Mouse (Mus musculus) myocyte (in vitro differentiated cells): ENCODE measurements around the gene Xylt1. TPM values are rescaled to one million over a fixed set of nuclear protein-coding genes. Genes with fewer than 3 reads are reported as not detected.

Source experiments
- H3K27me3 ChIP-seq: one replicate; pipeline ENCODE4 v1.6.1; 2011; ENCODE audit not compliant: control insufficient read depth, insufficient read depth, insufficient read length
- H3K36me3 ChIP-seq: one replicate; pipeline ENCODE4 v1.6.1; 2011; ENCODE audit not compliant: control insufficient read depth, insufficient read depth
- H3K4me2 ChIP-seq: one replicate; pipeline ENCODE4 v1.6.1; 2011; ENCODE audit warnings: low read depth, control low read depth
- H3K4me3 ChIP-seq: one replicate; pipeline ENCODE4 v1.5.1; 2011; ENCODE audit warnings: mild to moderate bottlenecking, control low read depth, moderate library complexity
- H3K79me2 ChIP-seq: one replicate; pipeline ENCODE4 v1.6.1; 2011; ENCODE audit not compliant: control insufficient read depth, insufficient read depth
- H3ac ChIP-seq: one replicate; pipeline ENCODE4 v1.6.1; 2011; ENCODE audit not compliant: control insufficient read depth, insufficient read length
- CEBPB ChIP-seq: IDR thresholded peaks from 2 replicates; pipeline ENCODE4 v1.6.1; 2011; ENCODE audit warnings: mild to moderate bottlenecking, moderate library complexity; ENCODE audit not compliant: poor library complexity, insufficient read depth, severe bottlenecking
- E2F4 ChIP-seq: IDR thresholded peaks from one replicate; pipeline ENCODE4 v1.6.1; 2011; ENCODE audit warnings: mild to moderate bottlenecking, control low read depth, moderate library complexity; ENCODE audit not compliant: insufficient read depth
- MAX ChIP-seq: IDR thresholded peaks from one replicate; pipeline ENCODE4 v1.6.1; 2011; ENCODE audit warnings: low read depth, mild to moderate bottlenecking, control low read depth
- MYOD1 ChIP-seq, 3 experiments: IDR thresholded peaks; one replicate each; pipeline ENCODE4 v1.6.1; 2011; ENCODE audit warnings: control low read depth in 2 of 3, low read depth in 2 of 3, mild to moderate bottlenecking in 2 of 3, moderate library complexity in 1 of 3; ENCODE audit not compliant: insufficient read length in 2 of 3, control insufficient read depth in 1 of 3
- MYOG ChIP-seq, 3 experiments: IDR thresholded peaks; one replicate each; pipeline ENCODE4 v1.6.1; 2011; ENCODE audit warnings: control low read depth in 2 of 3, low read depth in 2 of 3, mild to moderate bottlenecking in 2 of 3; ENCODE audit not compliant: insufficient read length in 2 of 3, control insufficient read depth in 1 of 3, insufficient read depth in 1 of 3
- POLR2A ChIP-seq: IDR thresholded peaks from one replicate; pipeline ENCODE4 v1.6.1; 2011; ENCODE audit warnings: low read depth, mild to moderate bottlenecking, control low read depth, moderate library complexity; ENCODE audit not compliant: insufficient read length
- POLR2AphosphoS2 ChIP-seq: IDR thresholded peaks from one replicate; pipeline ENCODE4 v1.6.1; 2011; ENCODE audit warnings: low read depth, control low read depth; ENCODE audit not compliant: insufficient read length
- REST ChIP-seq: IDR thresholded peaks from one replicate; pipeline ENCODE4 v1.6.1; 2011; ENCODE audit warnings: mild to moderate bottlenecking, control low read depth, moderate library complexity; ENCODE audit not compliant: insufficient read depth, insufficient read length
- SRF ChIP-seq: IDR thresholded peaks from one replicate; pipeline ENCODE4 v1.6.1; 2011; ENCODE audit warnings: low read depth; ENCODE audit not compliant: control insufficient read depth, insufficient read length
- TCF12 ChIP-seq: IDR thresholded peaks from one replicate; pipeline ENCODE4 v1.6.1; 2011; ENCODE audit warnings: mild to moderate bottlenecking, control low read depth; ENCODE audit not compliant: poor library complexity, insufficient read depth, severe bottlenecking
- TCF3 ChIP-seq: IDR thresholded peaks from one replicate; pipeline ENCODE4 v1.6.1; 2011; ENCODE audit warnings: low read depth, control low read depth; ENCODE audit not compliant: insufficient read length
- USF1 ChIP-seq: IDR thresholded peaks from one replicate; pipeline ENCODE4 v1.6.1; 2011; ENCODE audit warnings: low read depth, mild to moderate bottlenecking, control low read depth, moderate library complexity
- polyA plus RNA-seq: library from polyadenylated mRNA; unstranded; fragments of >200 nt; fragmentation: generic; extraction: Trizol; gene quantifications from one replicate; pipeline ENCODE4 v1.2.1, GENCODE M21; 2012; ENCODE audit warnings: missing spikeins

The Xylt1 gene
- polyA plus RNA-seq, 1 experiment = not detected

- Histone ChIP-seq H3K79me2 (no peaks in the 10 kb centered on the region), H3ac (no peak overlapping the region), H3K4me2 (no peak overlapping the region), H3K36me3 (no peaks in the 10 kb centered on the region), H3K27me3 (no peaks in the 10 kb centered on the region), H3K4me3 (no peak overlapping the region)
- TF ChIP-seq MYOG (IDR thresholded peaks at IDR 0.05; ENCODE audit: control insufficient read depth in 1 of 3, insufficient read depth in 1 of 3, insufficient read length in 2 of 3, low read depth in 2 of 3) = no peak
- TF ChIP-seq SRF = no peak
- TF ChIP-seq MYOD1 (IDR thresholded peaks at IDR 0.05; ENCODE audit: control insufficient read depth in 1 of 3, insufficient read length in 2 of 3, low read depth in 2 of 3) = no peak
- no peak for TF ChIP-seq POLR2A
- no peak for TF ChIP-seq REST
- no peak for TF ChIP-seq POLR2AphosphoS2
- no peak for TF ChIP-seq USF1
- TF ChIP-seq E2F4 = no peak
- no peak for TF ChIP-seq MAX
- no peak for TF ChIP-seq CEBPB
- no peak for TF ChIP-seq TCF3
- TF ChIP-seq TCF12 = no peak
Measured at GRCm38 (mm10) chr7:117544126-117544525, 163.3 kb downstream of the Xylt1 start.

- Histone ChIP-seq H3K4me2 (no peak overlapping the region), H3K4me3 (no peak overlapping the region), H3K36me3 (no peaks in the 10 kb centered on the region), H3K27me3 (no peaks in the 10 kb centered on the region), H3ac (no peak overlapping the region), H3K79me2 (no peaks in the 10 kb centered on the region)
- TF ChIP-seq USF1 (no peak), E2F4 (no peak), MYOD1 (IDR thresholded peaks at IDR 0.05; ENCODE audit: control insufficient read depth in 1 of 3, insufficient read length in 2 of 3, low read depth in 2 of 3) (no peak), TCF3 (no peak), SRF (no peak), POLR2A (no peak), MAX (no peak), POLR2AphosphoS2 (no peak), TCF12 (no peak), CEBPB (no peak), MYOG (IDR thresholded peaks at IDR 0.05; ENCODE audit: control insufficient read depth in 1 of 3, insufficient read depth in 1 of 3, insufficient read length in 2 of 3, low read depth in 2 of 3) (no peak), REST (no peak)
Measured at GRCm38 (mm10) chr7:117548301-117548700, 167.5 kb downstream of the Xylt1 start.

GRCm38 (mm10) chr7:117550916-117551549 is 170.3 kb downstream of the Xylt1 start:
- Histone ChIP-seq H3K36me3 (no peaks in the 10 kb centered on the region), H3K4me3 (no peak overlapping the region)

DNA sequence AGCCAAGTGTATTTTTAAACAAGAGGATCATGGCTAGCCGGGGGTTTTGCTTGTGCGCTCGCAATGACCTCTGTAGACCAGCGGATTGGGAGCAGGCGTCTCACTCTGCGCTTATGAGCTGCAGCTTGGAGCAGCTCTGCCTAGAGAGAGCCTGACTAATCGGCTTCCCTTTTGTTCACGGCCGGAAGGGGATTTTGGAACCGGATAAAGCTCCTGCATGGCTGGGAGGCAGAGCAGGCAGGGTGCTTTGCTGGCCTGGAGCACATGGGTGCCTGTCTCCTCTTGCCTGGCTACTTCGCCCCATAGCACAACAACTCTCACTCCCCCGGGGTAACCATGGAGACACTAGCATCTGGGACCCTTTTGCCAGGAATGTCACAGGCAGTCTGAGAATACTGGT is 172.4 kb downstream of the Xylt1 start:
- H3ac ChIP-seq = no peak overlapping the region

More at GRCm38 (mm10) chr7:117550916-117551549, 170.3 kb downstream of the Xylt1 start:
- TF ChIP-seq MAX (no peak), POLR2AphosphoS2 (no peak), MYOG (IDR thresholded peaks at IDR 0.05; ENCODE audit: control insufficient read depth in 1 of 3, insufficient read depth in 1 of 3, insufficient read length in 2 of 3, low read depth in 2 of 3) (no peak), MYOD1 (IDR thresholded peaks at IDR 0.05; ENCODE audit: control insufficient read depth in 1 of 3, insufficient read length in 2 of 3, low read depth in 2 of 3) (no peak)
- Histone ChIP-seq H3K27me3 (no peaks in the 10 kb centered on the region), H3K4me2 (no peak overlapping the region), H3K79me2 (no peaks in the 10 kb centered on the region), H3ac (no peak overlapping the region)

More for the DNA sequence above, 172.4 kb downstream of the Xylt1 start:
- TF ChIP-seq USF1 (no peak), E2F4 (no peak), TCF12 (no peak), CEBPB (no peak), POLR2AphosphoS2 (no peak), TCF3 (no peak), MYOD1 (IDR thresholded peaks at IDR 0.05; ENCODE audit: control insufficient read depth in 1 of 3, insufficient read length in 2 of 3, low read depth in 2 of 3) (no peak), MAX (no peak), REST (no peak), SRF (no peak), POLR2A (no peak), MYOG (IDR thresholded peaks at IDR 0.05; ENCODE audit: control insufficient read depth in 1 of 3, insufficient read depth in 1 of 3, insufficient read length in 2 of 3, low read depth in 2 of 3) (no peak)
- H3K36me3 ChIP-seq = no peaks in the 10 kb centered on the region
- no peaks in the 10 kb centered on the region for H3K27me3 ChIP-seq
- H3K79me2 ChIP-seq = no peaks in the 10 kb centered on the region
- H3K4me3 ChIP-seq = no peak overlapping the region
- no peak overlapping the region for H3K4me2 ChIP-seq
